Mouse (Mus musculus): Measurements from ENCODE around the gene Klk8.

GRCm38 (mm10) chr7:43780746-43781145 is 16.6 kb upstream of the Klk8 start, which contains the start of gene Klk10:
- no peak for TF ChIP-seq MAX (IDR thresholded peaks at IDR 0.05; ENCODE audit: low read depth)
- no peak for TF ChIP-seq MYOD1 (IDR thresholded peaks at IDR 0.05; ENCODE audit: control insufficient read depth in 1 of 3, insufficient read length in 2 of 3, low read depth in 2 of 3)
- TF ChIP-seq MYOG (IDR thresholded peaks at IDR 0.05; ENCODE audit: control insufficient read depth in 1 of 3, insufficient read depth in 1 of 3, insufficient read length in 2 of 3, low read depth in 2 of 3) = no peak
- no peak for TF ChIP-seq POLR2A (IDR thresholded peaks at IDR 0.05; ENCODE audit: insufficient read length, low read depth)
